Mouse (Mus musculus) bone marrow macrophage, adult 2 months (primary cell): ENCODE measurements around the gene Tyk2.

Source experiments
- CTCF ChIP-seq: IDR thresholded peaks from 2 replicates; pipeline ENCODE4 v1.5.1; 2012; ENCODE audit warnings: low read depth, mild to moderate bottlenecking, low read length, moderate library complexity
- POLR2A ChIP-seq: IDR thresholded peaks from 2 replicates; pipeline ENCODE4 v1.6.1; 2012; ENCODE audit warnings: mild to moderate bottlenecking, low read depth, low read length, borderline replicate concordance

DNA sequence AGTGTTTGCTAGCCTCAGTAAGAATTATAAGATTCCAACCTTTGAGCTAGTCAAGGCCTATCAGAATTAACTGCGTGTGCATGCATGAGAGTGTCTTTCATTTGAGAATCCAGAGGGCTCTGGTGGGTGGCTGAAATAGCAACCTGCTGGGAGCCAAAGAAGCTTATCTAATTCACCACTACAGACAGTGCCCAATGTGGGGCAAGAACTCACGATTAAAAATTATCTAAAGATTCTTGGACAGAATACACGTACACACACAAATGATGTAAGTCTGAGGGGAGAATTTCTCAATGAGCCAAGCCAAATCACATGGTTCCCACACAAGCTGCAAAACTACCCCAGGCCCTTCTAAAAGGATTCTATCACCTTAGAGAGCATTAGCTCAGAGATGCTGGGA lies 47.7 kb downstream of the Tyk2 start:
- TF ChIP-seq CTCF (no peak), POLR2A (no peak)
